Mouse (Mus musculus) E14TG2a.4 (cell line): ENCODE measurements around the gene Coq2.

Experiments
- CTCF ChIP-seq: conservative IDR thresholded peaks from 2 replicates; pipeline ENCODE4 v1.5.1; 2014; ENCODE audit warnings: low read length
- NANOG ChIP-seq: IDR thresholded peaks from 2 replicates; pipeline ENCODE4 v1.6.1; 2014; ENCODE audit warnings: borderline replicate concordance, low read length, mixed read lengths
- POU5F1 ChIP-seq: IDR thresholded peaks from 2 replicates; pipeline ENCODE4 v1.6.1; 2014; ENCODE audit warnings: low read length, borderline replicate concordance

DNA sequence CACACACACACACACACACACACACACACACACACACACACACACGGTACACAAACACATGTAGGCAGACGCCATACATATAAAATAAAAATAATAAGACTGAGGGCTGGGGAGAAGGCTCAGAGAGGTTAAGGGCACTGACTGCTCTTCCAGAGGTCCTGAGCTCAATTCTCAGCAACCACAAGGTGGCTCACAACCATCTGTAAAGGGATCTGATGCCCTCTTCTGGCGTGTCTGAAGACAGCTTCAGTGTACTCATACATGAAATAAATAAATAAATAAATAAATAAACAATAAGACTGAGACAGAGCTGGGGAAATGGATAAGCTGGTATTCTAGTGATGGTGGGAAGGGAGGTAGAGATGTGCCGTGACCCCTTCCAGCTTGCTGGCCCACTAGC, 10.7 kb upstream of the Coq2 start:
- TF ChIP-seq CTCF, result 0 out of 2 replicates have a peak, but pooled peaks have one; percentile 14
- no peak for TF ChIP-seq NANOG
- TF ChIP-seq POU5F1, result no peak
